Mouse (Mus musculus): Measurements from ENCODE around the gene Slc17a5. TPM values are rescaled to one million over a fixed set of nuclear protein-coding genes. Genes with fewer than 3 reads are reported as not detected.

Slc17a5 gene
- polyA plus RNA-seq, 1 experiment from 2014 or later, result 10.2 TPM

- DNase-seq (ENCODE audit: low spot score), result no peak
- Histone ChIP-seq H3K27me3 (replicated peaks; ENCODE audit: control insufficient read depth, insufficient read depth, low read length) (no peaks in the 10 kb centered on the region), H3K9ac (ENCODE audit: low read length) (no peak overlapping the region), H3K36me3 (ENCODE audit: control insufficient read depth, insufficient read depth, low read length) (peaks cover 21% of the 10 kb centered on the region), H3K4me3 (ENCODE audit: low read depth, low read length) (no peak overlapping the region), H3K9me3 (replicated peaks; ENCODE audit: control insufficient read depth, low read length) (no peaks in the 10 kb centered on the region), H3K4me2 (ENCODE audit: low read length) (no peak overlapping the region), H3K4me1 (ENCODE audit: control insufficient read depth, insufficient read depth, low read length) (no peaks in the 10 kb centered on the region), H3K27ac (ENCODE audit: low read depth, low read length) (no peak overlapping the region)
- WGBS, result 44% methylated on average over 10 of the region's 10 CpGs
- no peak for ATAC-seq
Measured at GRCm38 (mm10) chr9:78579644-78580396, 8.0 kb downstream of the Slc17a5 start.

GRCm38 (mm10) chr9:78578824-78579223, 9.0 kb downstream of the Slc17a5 start:
- DNase-seq (ENCODE audit: low spot score), result no peak
- no peak overlapping the region for H3K9ac ChIP-seq (ENCODE audit: low read length)

GRCm38 (mm10) chr9:78576466-78576865, 11.4 kb downstream of the Slc17a5 start:
- 89% methylated on average over 5 of the region's 5 CpGs for WGBS
- ATAC-seq (no peak), DNase-seq (ENCODE audit: low spot score) (no peak)
- Histone ChIP-seq H3K27me3 (replicated peaks; ENCODE audit: control insufficient read depth, insufficient read depth, low read length) (no peaks in the 10 kb centered on the region), H3K9ac (ENCODE audit: low read length) (no peak overlapping the region), H3K4me2 (ENCODE audit: low read length) (no peak overlapping the region), H3K36me3 (ENCODE audit: control insufficient read depth, insufficient read depth, low read length) (peaks cover 23% of the 10 kb centered on the region), H3K4me3 (ENCODE audit: low read depth, low read length) (no peak overlapping the region), H3K27ac (ENCODE audit: low read depth, low read length) (no peak overlapping the region), H3K9me3 (replicated peaks; ENCODE audit: control insufficient read depth, low read length) (no peaks in the 10 kb centered on the region), H3K4me1 (ENCODE audit: control insufficient read depth, insufficient read depth, low read length) (no peaks in the 10 kb centered on the region)

More at GRCm38 (mm10) chr9:78578824-78579223, 9.0 kb downstream of the Slc17a5 start:
- H3K36me3 ChIP-seq (ENCODE audit: control insufficient read depth, insufficient read depth, low read length), result peaks cover 21% of the 10 kb centered on the region
- no peak overlapping the region for H3K4me3 ChIP-seq (ENCODE audit: low read depth, low read length)
- H3K9me3 ChIP-seq (replicated peaks; ENCODE audit: control insufficient read depth, low read length), result no peaks in the 10 kb centered on the region
- no peaks in the 10 kb centered on the region for H3K27me3 ChIP-seq (replicated peaks; ENCODE audit: control insufficient read depth, insufficient read depth, low read length)
- WGBS, result 96% methylated on average over 7 of the region's 7 CpGs
- H3K4me2 ChIP-seq (ENCODE audit: low read length), result no peak overlapping the region
- no peak for ATAC-seq
- H3K27ac ChIP-seq (ENCODE audit: low read depth, low read length), result no peak overlapping the region
- no peaks in the 10 kb centered on the region for H3K4me1 ChIP-seq (ENCODE audit: control insufficient read depth, insufficient read depth, low read length)

- Histone ChIP-seq H3K4me3 (ENCODE audit: low read depth, low read length) (no peak overlapping the region), H3K36me3 (ENCODE audit: control insufficient read depth, insufficient read depth, low read length) (peaks cover 14% of the 10 kb centered on the region), H3K27me3 (replicated peaks; ENCODE audit: control insufficient read depth, insufficient read depth, low read length) (no peaks in the 10 kb centered on the region), H3K9me3 (replicated peaks; ENCODE audit: control insufficient read depth, low read length) (no peaks in the 10 kb centered on the region), H3K9ac (ENCODE audit: low read length) (no peak overlapping the region), H3K4me1 (ENCODE audit: control insufficient read depth, insufficient read depth, low read length) (no peaks in the 10 kb centered on the region), H3K27ac (ENCODE audit: low read depth, low read length) (no peak overlapping the region), H3K4me2 (ENCODE audit: low read length) (no peak overlapping the region)
- ATAC-seq (no peak), DNase-seq (ENCODE audit: low spot score) (no peak)
- WGBS, result 76% methylated on average over 9 of the region's 9 CpGs
Measured at GRCm38 (mm10) chr9:78569934-78570333, 17.9 kb downstream of the Slc17a5 start.

GRCm38 (mm10) chr9:78559479-78559878, 28.4 kb downstream of the Slc17a5 start:
- H3K4me3 ChIP-seq (ENCODE audit: low read depth, low read length), result no peak overlapping the region
- DNase-seq (ENCODE audit: low spot score) (no peak), ATAC-seq (no peak)

GRCm38 (mm10) chr9:78558586-78559214, 29.1 kb downstream of the Slc17a5 start:
- no peak overlapping the region for H3K4me3 ChIP-seq (ENCODE audit: low read depth, low read length)
- no peak overlapping the region for H3K27ac ChIP-seq (ENCODE audit: low read depth, low read length)
- WGBS, result 85% methylated on average over 8 of the region's 8 CpGs
- DNase-seq (ENCODE audit: low spot score) (peak; percentile 10), ATAC-seq (no peak)
- H3K36me3 ChIP-seq (ENCODE audit: control insufficient read depth, insufficient read depth, low read length), result peaks cover 12% of the 10 kb centered on the region
- no peaks in the 10 kb centered on the region for H3K9me3 ChIP-seq (replicated peaks; ENCODE audit: control insufficient read depth, low read length)
- no peak overlapping the region for H3K9ac ChIP-seq (ENCODE audit: low read length)
- H3K4me1 ChIP-seq (ENCODE audit: control insufficient read depth, insufficient read depth, low read length), result no peaks in the 10 kb centered on the region
- no peaks in the 10 kb centered on the region for H3K27me3 ChIP-seq (replicated peaks; ENCODE audit: control insufficient read depth, insufficient read depth, low read length)
- no peak overlapping the region for H3K4me2 ChIP-seq (ENCODE audit: low read length)

More at GRCm38 (mm10) chr9:78559479-78559878, 28.4 kb downstream of the Slc17a5 start:
- Histone ChIP-seq H3K27me3 (replicated peaks; ENCODE audit: control insufficient read depth, insufficient read depth, low read length) (no peaks in the 10 kb centered on the region), H3K36me3 (ENCODE audit: control insufficient read depth, insufficient read depth, low read length) (peaks cover 12% of the 10 kb centered on the region), H3K4me1 (ENCODE audit: control insufficient read depth, insufficient read depth, low read length) (no peaks in the 10 kb centered on the region), H3K27ac (ENCODE audit: low read depth, low read length) (no peak overlapping the region), H3K9me3 (replicated peaks; ENCODE audit: control insufficient read depth, low read length) (no peaks in the 10 kb centered on the region), H3K9ac (ENCODE audit: low read length) (no peak overlapping the region), H3K4me2 (ENCODE audit: low read length) (no peak overlapping the region)
- WGBS, result 87% methylated on average over 4 of the region's 4 CpGs

GRCm38 (mm10) chr9:78557041-78557440, 30.8 kb downstream of the Slc17a5 start:
- no peak overlapping the region for H3K27ac ChIP-seq (ENCODE audit: low read depth, low read length)
- no peaks in the 10 kb centered on the region for H3K4me1 ChIP-seq (ENCODE audit: control insufficient read depth, insufficient read depth, low read length)
- H3K27me3 ChIP-seq (replicated peaks; ENCODE audit: control insufficient read depth, insufficient read depth, low read length), result no peaks in the 10 kb centered on the region
- DNase-seq (ENCODE audit: low spot score) (no peak), ATAC-seq (no peak)
- peaks cover 15% of the 10 kb centered on the region for H3K36me3 ChIP-seq (ENCODE audit: control insufficient read depth, insufficient read depth, low read length)
- H3K4me3 ChIP-seq (ENCODE audit: low read depth, low read length), result no peak overlapping the region
- H3K9ac ChIP-seq (ENCODE audit: low read length), result no peak overlapping the region
- no peaks in the 10 kb centered on the region for H3K9me3 ChIP-seq (replicated peaks; ENCODE audit: control insufficient read depth, low read length)
- WGBS, result 81% methylated on average over 1 of the region's 1 CpGs
- no peak overlapping the region for H3K4me2 ChIP-seq (ENCODE audit: low read length)

- H3K9me3 ChIP-seq (replicated peaks; ENCODE audit: control insufficient read depth, low read length), result no peaks in the 10 kb centered on the region
- H3K36me3 ChIP-seq (ENCODE audit: control insufficient read depth, insufficient read depth, low read length), result peaks cover 14% of the 10 kb centered on the region
- DNase-seq (ENCODE audit: low spot score) (peak; percentile 85), ATAC-seq (peak; percentile 58; the same call in 1 of the 2 replicates)
- H3K4me3 ChIP-seq (ENCODE audit: low read depth, low read length), result no peak overlapping the region
- H3K4me2 ChIP-seq (ENCODE audit: low read length), result no peak overlapping the region
- WGBS, result 50% methylated on average over 12 of the region's 12 CpGs
- no peaks in the 10 kb centered on the region for H3K27me3 ChIP-seq (replicated peaks; ENCODE audit: control insufficient read depth, insufficient read depth, low read length)
- H3K9ac ChIP-seq (ENCODE audit: low read length), result no peak overlapping the region
- H3K27ac ChIP-seq (ENCODE audit: low read depth, low read length), result no peak overlapping the region
- H3K4me1 ChIP-seq (ENCODE audit: control insufficient read depth, insufficient read depth, low read length), result no peaks in the 10 kb centered on the region
Measured at GRCm38 (mm10) chr9:78552984-78553383, 34.9 kb downstream of the Slc17a5 start.

- no peak overlapping the region for H3K4me2 ChIP-seq (ENCODE audit: low read length)
- H3K4me1 ChIP-seq (ENCODE audit: control insufficient read depth, insufficient read depth, low read length), result no peaks in the 10 kb centered on the region
- no peaks in the 10 kb centered on the region for H3K27me3 ChIP-seq (replicated peaks; ENCODE audit: control insufficient read depth, insufficient read depth, low read length)
- no peaks in the 10 kb centered on the region for H3K9me3 ChIP-seq (replicated peaks; ENCODE audit: control insufficient read depth, low read length)
- no peak for DNase-seq (ENCODE audit: low spot score)
- peaks cover 9% of the 10 kb centered on the region for H3K36me3 ChIP-seq (ENCODE audit: control insufficient read depth, insufficient read depth, low read length)
- WGBS, result 84% methylated on average over 4 of the region's 4 CpGs
- no peak overlapping the region for H3K4me3 ChIP-seq (ENCODE audit: low read depth, low read length)
- no peak overlapping the region for H3K27ac ChIP-seq (ENCODE audit: low read depth, low read length)
- ATAC-seq, result no peak
- no peak overlapping the region for H3K9ac ChIP-seq (ENCODE audit: low read length)
Measured at GRCm38 (mm10) chr9:78551761-78552160, 36.1 kb downstream of the Slc17a5 start.
